Mouse (Mus musculus): ENCODE results near the gene Tdrd9.

GRCm38 (mm10) chr12:111966683-111967173 is 4.6 kb upstream of the Tdrd9 start, which contains the start of gene Atp5mpl:
- TF ChIP-seq EP300 (IDR thresholded peaks at IDR 0.05; ENCODE audit: insufficient read depth, low read depth, low read length) (0 out of 2 replicates have a peak, but pooled peaks have one; percentile 38), CTCF (IDR thresholded peaks at IDR 0.05) (peak; percentile 100; the same call in 1 of the 2 replicates)
